Mouse (Mus musculus) MEL (cell line): Measurements from ENCODE around the gene Pef1. TPM values are rescaled to one million over a fixed set of nuclear protein-coding genes. Genes with fewer than 3 reads are reported as not detected.

Experiments
- DNase-seq: peaks from one replicate; pipeline ENCODE4 v3.0.0; 2011; ENCODE audit warnings: low read depth, low spot score
- H3K27ac ChIP-seq: 2 replicates; pipeline ENCODE4 v1.5.1; 2012; ENCODE audit warnings: low read depth, mild to moderate bottlenecking, control low read depth, low read length, moderate library complexity; ENCODE audit not compliant: control insufficient read depth
- H3K27me3 ChIP-seq, 2 experiments: fragments of 150-350 bp in 1 of 2; sonication (generic) in 1 of 2; 2 replicates each; pipeline ENCODE4 v1.6.1; 2012; ENCODE audit warnings: low read length in 2 of 2, mild to moderate bottlenecking in 2 of 2, improper control_type of control experiment in 1 of 2, moderate library complexity in 1 of 2; ENCODE audit not compliant: insufficient read depth in 2 of 2, control insufficient read depth in 1 of 2
- H3K36me3 ChIP-seq, 2 experiments: 2 replicates each; pipeline ENCODE4 v1.6.1; 2012 to 2014; ENCODE audit warnings: low read length in 2 of 2, improper control_type of control experiment in 1 of 2, inconsistent platforms in 1 of 2, mild to moderate bottlenecking in 1 of 2; ENCODE audit not compliant: insufficient read depth in 2 of 2, control insufficient read depth in 1 of 2
- H3K4me1 ChIP-seq, 2 experiments: fragments of 150-350 bp in 1 of 2; sonication (generic) in 1 of 2; 2 replicates each; pipeline ENCODE4 v1.6.1; 2012; ENCODE audit warnings: low read length in 2 of 2, improper control_type of control experiment in 1 of 2, mild to moderate bottlenecking in 1 of 2; ENCODE audit not compliant: insufficient read depth in 2 of 2, control insufficient read depth in 1 of 2
- H3K4me3 ChIP-seq, 2 experiments: fragments of 150-350 bp in 1 of 2; sonication (generic) in 1 of 2; 2 replicates each; pipeline ENCODE4 v1.5.1; 2012; ENCODE audit warnings: low read depth in 2 of 2, low read length in 2 of 2, mild to moderate bottlenecking in 2 of 2, moderate library complexity in 2 of 2, control low read depth in 1 of 2, improper control_type of control experiment in 1 of 2; ENCODE audit not compliant: control insufficient read depth in 1 of 2, insufficient read depth in 1 of 2
- H3K79me2 ChIP-seq: 2 replicates; pipeline ENCODE4 v1.6.1; 2012; ENCODE audit warnings: mild to moderate bottlenecking, low read length, moderate library complexity; ENCODE audit not compliant: control insufficient read depth, poor library complexity, insufficient read depth
- H3K9ac ChIP-seq: 2 replicates; pipeline ENCODE4 v1.6.1; 2012; ENCODE audit warnings: low read depth, mild to moderate bottlenecking, control low read depth, low read length, moderate library complexity; ENCODE audit not compliant: control insufficient read depth, poor library complexity, severe bottlenecking
- H3K9me3 ChIP-seq: fragments of 150-350 bp; sonication (generic); replicated peaks from 2 replicates; pipeline ENCODE4 v1.6.1; 2012; ENCODE audit warnings: mild to moderate bottlenecking, low read length, improper control_type of control experiment, moderate library complexity; ENCODE audit not compliant: insufficient read depth
- BHLHE40 ChIP-seq: IDR thresholded peaks from 2 replicates; pipeline ENCODE4 v1.6.1; 2012; ENCODE audit warnings: low read depth, mild to moderate bottlenecking, inconsistent platforms, low read length, improper control_type of control experiment, borderline replicate concordance
- CHD1 ChIP-seq: IDR thresholded peaks from 2 replicates; pipeline ENCODE4 v1.6.1; 2012; ENCODE audit warnings: low read depth, mild to moderate bottlenecking, inconsistent platforms, low read length, improper control_type of control experiment
- CHD2 ChIP-seq: IDR thresholded peaks from 2 replicates; pipeline ENCODE4 v1.6.1; 2011; ENCODE audit warnings: low read length, improper control_type of control experiment
- CTCF ChIP-seq, 3 experiments: IDR thresholded peaks in 2 of 3; conservative IDR thresholded peaks in 1 of 3; 2 replicates each; pipeline ENCODE4 v1.5.1; 2011 to 2012; ENCODE audit warnings: low read length in 3 of 3, low read depth in 2 of 3, mild to moderate bottlenecking in 2 of 3, improper control_type of control experiment in 1 of 3, inconsistent platforms in 1 of 3, mixed read lengths in 1 of 3, moderate library complexity in 1 of 3; ENCODE audit not compliant: control insufficient read depth in 1 of 3, insufficient read depth in 1 of 3, poor library complexity in 1 of 3, severe bottlenecking in 1 of 3
- ELF1 ChIP-seq: IDR thresholded peaks from 2 replicates; pipeline ENCODE4 v1.6.1; 2014; ENCODE audit warnings: low read depth, mild to moderate bottlenecking, inconsistent platforms, low read length, improper control_type of control experiment, moderate library complexity
- EP300 ChIP-seq, 2 experiments: IDR thresholded peaks; 2 replicates each; pipeline ENCODE4 v1.6.1; 2011; ENCODE audit warnings: improper control_type of control experiment in 2 of 2, low read length in 2 of 2, low read depth in 1 of 2, mild to moderate bottlenecking in 1 of 2
- MAFK ChIP-seq: IDR thresholded peaks from 2 replicates; pipeline ENCODE4 v1.6.1; 2011; ENCODE audit warnings: low read depth, mild to moderate bottlenecking, low read length, improper control_type of control experiment, borderline replicate concordance
- MAZ ChIP-seq: IDR thresholded peaks from 2 replicates; pipeline ENCODE4 v1.6.1; 2012; ENCODE audit warnings: low read depth, mild to moderate bottlenecking, inconsistent platforms, low read length, improper control_type of control experiment
- MYB ChIP-seq: IDR thresholded peaks from 2 replicates; pipeline ENCODE4 v1.6.1; 2011; ENCODE audit warnings: mild to moderate bottlenecking, low read depth, low read length, improper control_type of control experiment
- MYC ChIP-seq: IDR thresholded peaks from 2 replicates; pipeline ENCODE4 v1.6.1; 2011; ENCODE audit warnings: low read depth, mild to moderate bottlenecking, low read length, improper control_type of control experiment, moderate library complexity
- NELFE ChIP-seq: IDR thresholded peaks from 2 replicates; pipeline ENCODE4 v1.6.1; 2011; ENCODE audit warnings: low read depth, low read length, improper control_type of control experiment
- SIN3A ChIP-seq: IDR thresholded peaks from 2 replicates; pipeline ENCODE4 v1.6.1; 2012; ENCODE audit warnings: low read length, improper control_type of control experiment, inconsistent platforms
- SMC3 ChIP-seq: IDR thresholded peaks from 2 replicates; pipeline ENCODE4 v1.6.1; 2011; ENCODE audit warnings: low read depth, low read length, improper control_type of control experiment
- TCF12 ChIP-seq: IDR thresholded peaks from 2 replicates; pipeline ENCODE4 v1.6.1; 2014; ENCODE audit warnings: low read depth, mild to moderate bottlenecking, inconsistent platforms, low read length, improper control_type of control experiment, moderate library complexity
- USF1 ChIP-seq: IDR thresholded peaks from 2 replicates; pipeline ENCODE4 v1.6.1; 2014; ENCODE audit warnings: low read depth, mild to moderate bottlenecking, inconsistent platforms, low read length, improper control_type of control experiment, moderate library complexity
- USF2 ChIP-seq, 2 experiments: IDR thresholded peaks; 2 replicates each; pipeline ENCODE4 v1.6.1; 2011 to 2012; ENCODE audit warnings: improper control_type of control experiment in 2 of 2, low read length in 2 of 2, borderline replicate concordance in 1 of 2, inconsistent platforms in 1 of 2, low read depth in 1 of 2, mild to moderate bottlenecking in 1 of 2; ENCODE audit not compliant: insufficient read depth in 1 of 2
- ZNF384 ChIP-seq: IDR thresholded peaks from 2 replicates; pipeline ENCODE4 v1.6.1; 2012; ENCODE audit warnings: low read depth, mild to moderate bottlenecking, inconsistent platforms, low read length, improper control_type of control experiment
- polyA plus RNA-seq, 2 experiments: library from polyadenylated mRNA; stranded (reverse) in 1 of 2; unstranded in 1 of 2; fragments of >175 nt in 1 of 2; fragments of >200 nt in 1 of 2; gene quantifications; 2 replicates each; pipeline versions ENCODE4 v1.2.1 to v1.2.4; 2012; ENCODE audit warnings: low replicate concordance in 2 of 2, low read depth in 1 of 2; ENCODE audit not compliant: insufficient read length in 2 of 2, insufficient read depth in 1 of 2, missing spikeins in 1 of 2
- total RNA-seq: library from RNA; depleted of rRNA; stranded (reverse); fragments of 300-350 nt; gene quantifications from 2 replicates; pipeline ENCODE4 v1.2.3, GENCODE M21; 2012

Pef1 gene
- total and polyA plus RNA-seq, 3 experiments = 27.3 to 49.8 TPM; not detected in 1

DNA sequence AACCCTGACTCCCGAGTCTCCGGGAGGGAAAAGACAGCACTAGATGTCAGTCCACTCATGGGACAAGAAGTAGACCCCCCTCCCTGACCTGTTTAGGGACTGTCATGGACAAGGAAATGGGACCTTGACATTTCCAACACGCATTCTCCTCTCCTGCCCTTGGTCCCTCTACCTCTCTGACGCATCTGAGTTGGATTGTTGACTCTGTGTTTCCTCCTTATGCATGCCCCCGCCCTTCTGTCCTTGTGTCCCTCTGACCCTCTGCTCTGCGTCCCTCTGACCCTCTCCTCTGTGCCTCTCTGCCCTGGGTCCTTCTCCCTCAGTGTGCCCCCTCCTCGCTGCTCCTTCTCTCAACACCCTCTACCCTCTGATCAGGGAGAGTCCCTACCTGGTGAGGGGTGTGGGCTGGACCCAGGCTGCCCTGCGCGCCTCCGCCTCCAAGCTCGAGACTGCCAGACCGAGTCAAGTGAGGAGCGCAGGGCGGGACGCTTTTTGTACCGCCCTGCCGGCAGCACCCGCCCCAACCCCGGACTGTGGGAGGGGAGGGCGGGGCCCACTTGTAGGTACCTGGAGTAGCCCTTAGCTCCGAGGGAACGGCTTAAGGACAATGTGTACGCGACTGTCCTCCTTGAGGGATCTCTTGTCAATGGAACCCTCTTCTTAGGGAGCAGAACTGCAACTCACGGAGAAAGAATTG lies 72.1 kb downstream of the Pef1 start (continued):
- TF ChIP-seq CHD1 = no peak
- no peak for TF ChIP-seq MAFK
- 0 out of 2 replicates have a peak, but pooled peaks have one; percentile 32 for TF ChIP-seq MAZ
- no peak for TF ChIP-seq CHD2
- TF ChIP-seq CTCF (IDR thresholded peaks at IDR 0.05 in 2 of 3, conservative IDR thresholded peaks at IDR 0.05 in 1 of 3; ENCODE audit: control insufficient read depth in 1 of 3, insufficient read depth in 1 of 3, low read depth in 2 of 3, low read length in 3 of 3, poor library complexity in 1 of 3, severe bottlenecking in 1 of 3) = no peak
- TF ChIP-seq TCF12 = no peak
- TF ChIP-seq EP300 (IDR thresholded peaks at IDR 0.05; ENCODE audit: low read depth in 1 of 2, low read length in 2 of 2) = no peak
- no peak for TF ChIP-seq SMC3
- peak; percentile 27; the same call in 1 of the 2 replicates for TF ChIP-seq NELFE
- TF ChIP-seq ZNF384 = no peak
- no peak for TF ChIP-seq USF1
- TF ChIP-seq MYC = no peak

DNA sequence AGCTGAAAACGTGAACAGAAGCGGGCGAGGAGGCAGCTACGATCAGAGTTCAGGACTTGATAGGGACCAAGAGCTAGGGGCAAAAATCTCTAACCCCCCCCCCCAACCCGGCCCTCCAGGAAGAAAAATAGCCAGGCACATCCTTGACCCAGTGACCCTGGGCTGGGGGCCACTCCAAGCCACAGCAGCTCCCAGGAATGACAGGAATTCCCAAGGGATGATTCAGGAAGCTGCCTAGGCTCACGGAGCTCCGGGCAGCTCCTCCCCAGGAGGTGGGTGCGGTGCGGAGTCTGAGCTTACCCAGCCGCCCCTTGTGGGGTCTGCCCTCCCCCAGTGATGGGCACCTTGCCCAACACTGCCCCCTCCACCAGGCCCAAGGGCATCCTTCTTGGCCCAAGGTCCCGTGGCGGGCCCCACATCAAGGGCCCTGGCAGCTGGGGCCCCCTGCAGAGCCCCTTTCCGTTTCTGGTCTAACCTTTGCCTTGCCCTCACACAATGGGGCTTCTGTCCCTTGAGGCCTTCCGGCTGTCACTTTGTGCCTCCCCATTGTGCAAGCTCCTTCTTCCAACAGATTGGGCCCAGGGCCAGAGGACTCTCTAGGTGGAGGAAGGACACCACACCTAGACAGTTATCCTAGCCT lies 72.8 kb downstream of the Pef1 start, which contains the start of gene Tinagl1:
Gene Tinagl1, minus strand, starts transcription at position 51 of the 640 bp plus-strand sequence.
- Histone ChIP-seq H3K9ac (peak within 1 kb of the TSS; percentile 63), H3K79me2 (no peaks in the 10 kb centered on the region), H3K36me3 (peaks cover 0 to 14% of the 10 kb centered on the region in 2 experiments; a peak in 2 of 4 replicates), H3K4me1 (peaks cover 6 to 48% of the 10 kb centered on the region in 2 experiments), H3K4me3 (peak within 1 kb of the TSS; percentile 37 to 88), H3K9me3 (no peaks in the 10 kb centered on the region), H3K27me3 (no peaks in the 10 kb centered on the region), H3K27ac (peak within 1 kb of the TSS; percentile 42)
- no peak for DNase-seq
- TF ChIP-seq MYB = no peak
- peak; percentile 8; the same call in 1 of the 2 replicates for TF ChIP-seq SIN3A

- Histone ChIP-seq H3K4me1 (peaks cover 6 to 48% of the 10 kb centered on the region in 2 experiments), H3K27me3 (no peaks in the 10 kb centered on the region), H3K9ac (no peak overlapping the region), H3K27ac (no peak overlapping the region), H3K36me3 (peaks cover 0 to 14% of the 10 kb centered on the region in 2 experiments; a peak in 2 of 4 replicates), H3K4me3 (no peak overlapping the region), H3K9me3 (no peaks in the 10 kb centered on the region), H3K79me2 (no peaks in the 10 kb centered on the region)
- TF ChIP-seq SMC3 = no peak
- no peak for TF ChIP-seq USF1
- TF ChIP-seq USF2 (IDR thresholded peaks at IDR 0.05; ENCODE audit: borderline replicate concordance in 1 of 2, insufficient read depth in 1 of 2, low read depth in 1 of 2, low read length in 2 of 2) = no peak
- no peak for TF ChIP-seq MAFK
- TF ChIP-seq ELF1 = peak; percentile 87
- TF ChIP-seq BHLHE40 = no peak
- TF ChIP-seq MAZ = no peak
- DNase-seq = peak; percentile 46
Measured at GRCm38 (mm10) chr4:130176156-130176720, 73.9 kb downstream of the Pef1 start.
